Mouse (Mus musculus) lung, adult 18-20 months (tissue): ENCODE data around the gene Phc2.

ENCODE experiments used
- DNase-seq, 2 experiments: peaks; one replicate each; pipeline ENCODE4 v3.0.0; 2022; ENCODE audit warnings: mixed read lengths in 2 of 2

Phc2 gene

DNA sequence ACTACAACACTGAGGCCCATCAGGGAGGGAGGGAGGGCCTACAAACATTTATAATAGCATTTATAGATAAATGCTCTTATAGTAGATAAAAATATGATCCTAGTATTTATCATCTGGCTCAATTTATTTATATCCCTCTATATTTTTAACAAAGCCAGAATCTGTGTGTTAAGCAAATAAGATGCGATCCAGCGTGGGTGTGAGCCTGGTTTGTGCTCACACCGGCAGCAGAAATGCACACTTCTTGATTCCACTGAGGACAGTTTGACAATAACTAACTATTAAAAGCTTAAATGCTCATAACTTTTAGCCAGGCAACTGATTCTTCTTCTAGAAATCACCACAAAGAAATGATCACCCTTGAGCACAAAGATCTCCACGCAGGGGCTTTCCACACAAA is 133.6 kb downstream of the Phc2 start:
- no peak for DNase-seq

DNA sequence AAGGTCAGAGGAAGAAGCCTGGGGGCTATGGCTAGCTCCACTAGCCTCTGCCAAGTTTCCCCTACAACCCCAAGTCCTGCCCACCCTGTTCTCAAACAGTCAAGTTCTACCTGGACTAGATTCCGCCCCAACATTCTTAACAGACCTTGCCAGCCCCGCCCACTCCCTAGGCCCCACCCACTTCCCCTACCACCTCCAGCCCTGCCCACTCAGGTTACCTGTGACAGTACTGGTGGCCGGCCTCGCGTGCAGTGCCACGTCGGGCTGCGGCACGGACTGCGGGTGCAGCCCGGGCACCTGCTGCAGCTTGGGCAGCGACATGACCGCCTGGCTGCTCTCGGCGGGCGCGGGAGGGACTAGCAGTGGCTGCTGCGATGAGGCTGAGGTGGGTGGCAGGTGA is 135.1 kb downstream of the Phc2 start:
- DNase-seq: peak; percentile 60 to 79

GRCm38 (mm10) chr4:128793710-128794109 is 139.2 kb downstream of the Phc2 start:
- DNase-seq: peak; percentile 37 to 60

GRCm38 (mm10) chr4:128794198-128794597 is 139.7 kb downstream of the Phc2 start:
- no peak for DNase-seq

DNA sequence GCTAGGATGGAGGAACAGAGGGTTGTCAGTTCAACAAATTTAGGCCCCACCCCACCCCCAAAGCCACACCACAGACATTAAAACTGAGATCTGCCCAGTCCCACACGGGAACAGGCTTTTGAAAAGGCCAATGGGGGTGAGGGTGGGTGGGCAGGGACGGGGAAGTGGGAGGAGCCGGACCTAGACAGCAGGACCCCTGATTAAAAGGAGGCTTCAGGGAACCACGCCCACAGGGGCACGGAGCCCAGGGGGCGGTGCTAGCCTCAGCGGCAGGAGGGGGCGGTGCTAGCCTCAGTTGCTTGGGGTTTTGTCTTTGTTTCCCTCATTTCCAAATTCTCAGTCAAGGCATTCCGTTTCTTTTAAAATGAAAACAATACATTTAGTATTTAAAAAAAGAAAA is 141.1 kb downstream of the Phc2 start:
- DNase-seq: no peak

DNA sequence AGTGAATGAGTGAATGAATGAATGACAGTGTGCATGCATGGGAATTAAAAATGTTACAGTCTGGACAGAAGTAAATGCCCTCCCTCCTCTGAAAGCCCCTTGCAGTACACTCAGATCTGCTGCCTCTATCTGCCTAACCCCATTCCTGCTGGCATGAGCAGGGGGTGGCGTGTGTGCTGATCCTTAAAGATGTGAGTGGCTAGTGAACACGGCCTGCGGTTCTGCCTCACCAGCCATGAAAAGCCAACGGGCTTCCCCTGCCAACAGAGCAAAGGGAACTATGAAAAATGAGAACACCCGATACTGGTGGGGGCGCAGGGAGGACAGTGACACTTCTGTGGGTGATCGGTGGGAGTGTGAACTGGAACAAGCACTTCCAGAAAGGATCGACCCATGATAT is 142.3 kb downstream of the Phc2 start:
- no peak for DNase-seq

- peak; percentile 68 to 80 for DNase-seq
These were observed 147.4 kb downstream of the Phc2 start for GRCm38 (mm10) chr4:128801675-128802465.
